Mouse (Mus musculus) G1E (cell line): Measurements from ENCODE around the gene Ttll11. TPM values are rescaled to one million over a fixed set of nuclear protein-coding genes. Genes with fewer than 3 reads are reported as not detected.

Experiments
- ATAC-seq: 2 replicates; pipeline ENCODE4 v1.8.0; 2016; ENCODE audit warnings: mild to moderate bottlenecking; ENCODE audit not compliant: insufficient number of reproducible peaks, poor library complexity, low FRiP score, severe bottlenecking; ENCODE audit errors: extremely low read depth
- DNase-seq: peaks from one replicate; pipeline ENCODE4 v3.0.0; 2012; ENCODE audit warnings: low spot score
- H3K27me3 ChIP-seq: 2 replicates; pipeline ENCODE4 v1.6.1; 2012; ENCODE audit warnings: mild to moderate bottlenecking, low read length, inconsistent platforms; ENCODE audit not compliant: insufficient read depth
- H3K36me3 ChIP-seq: replicated peaks from 2 replicates; pipeline ENCODE3; 2012; ENCODE audit warnings: mild to moderate bottlenecking, inconsistent platforms
- H3K4me1 ChIP-seq: 2 replicates; pipeline ENCODE4 v1.6.1; 2012; ENCODE audit warnings: low read depth, low read length, inconsistent platforms, mixed read lengths; ENCODE audit not compliant: insufficient read depth
- H3K4me3 ChIP-seq: 2 replicates; pipeline ENCODE4 v1.5.1; 2012; ENCODE audit warnings: low read depth, mild to moderate bottlenecking, inconsistent platforms, low read length, moderate library complexity, mixed read lengths
- H3K9me3 ChIP-seq: replicated peaks from 2 replicates; pipeline ENCODE4 v1.6.1; 2012; ENCODE audit warnings: inconsistent platforms
- CTCF ChIP-seq: IDR thresholded peaks from 2 replicates; pipeline ENCODE4 v1.5.1; 2012; ENCODE audit warnings: low read depth, low read length, inconsistent platforms, mixed read lengths
- GATA1 ChIP-seq: IDR thresholded peaks from 2 replicates; pipeline ENCODE4 v1.6.1; 2012; ENCODE audit warnings: borderline replicate concordance, low read length, inconsistent platforms, mixed read lengths
- GATA2 ChIP-seq: IDR thresholded peaks from 2 replicates; pipeline ENCODE4 v1.6.1; 2012; ENCODE audit warnings: low read depth, low read length, inconsistent platforms, borderline replicate concordance
- POLR2AphosphoS5 ChIP-seq: IDR thresholded peaks from 2 replicates; pipeline ENCODE4 v1.6.1; 2012; ENCODE audit warnings: low read depth, low read length, inconsistent platforms; ENCODE audit not compliant: insufficient replicate concordance
- TAL1 ChIP-seq: conservative IDR thresholded peaks from 2 replicates; pipeline ENCODE4 v1.6.1; 2012; ENCODE audit warnings: low read depth, low read length, inconsistent platforms, mixed read lengths
- polyA plus RNA-seq: library from polyadenylated mRNA; stranded (reverse); fragments of >175 nt; gene quantifications from 2 replicates; pipeline ENCODE4 v1.2.3, GENCODE M21; 2012
- total RNA-seq, 2 experiments: library from RNA; stranded (forward) in 1 of 2; stranded (reverse) in 1 of 2; fragments of 200-1000 nt in 1 of 2; fragments of >200 nt in 1 of 2; fragmentation: Nextera tagmentation in 1 of 2; gene quantifications; 2 replicates each; pipeline ENCODE4 v1.2.3; 2014 to 2017

Ttll11 gene
- total and polyA plus RNA-seq, 3 experiments, result 0.33 to 0.87 TPM; not detected in 1

DNA sequence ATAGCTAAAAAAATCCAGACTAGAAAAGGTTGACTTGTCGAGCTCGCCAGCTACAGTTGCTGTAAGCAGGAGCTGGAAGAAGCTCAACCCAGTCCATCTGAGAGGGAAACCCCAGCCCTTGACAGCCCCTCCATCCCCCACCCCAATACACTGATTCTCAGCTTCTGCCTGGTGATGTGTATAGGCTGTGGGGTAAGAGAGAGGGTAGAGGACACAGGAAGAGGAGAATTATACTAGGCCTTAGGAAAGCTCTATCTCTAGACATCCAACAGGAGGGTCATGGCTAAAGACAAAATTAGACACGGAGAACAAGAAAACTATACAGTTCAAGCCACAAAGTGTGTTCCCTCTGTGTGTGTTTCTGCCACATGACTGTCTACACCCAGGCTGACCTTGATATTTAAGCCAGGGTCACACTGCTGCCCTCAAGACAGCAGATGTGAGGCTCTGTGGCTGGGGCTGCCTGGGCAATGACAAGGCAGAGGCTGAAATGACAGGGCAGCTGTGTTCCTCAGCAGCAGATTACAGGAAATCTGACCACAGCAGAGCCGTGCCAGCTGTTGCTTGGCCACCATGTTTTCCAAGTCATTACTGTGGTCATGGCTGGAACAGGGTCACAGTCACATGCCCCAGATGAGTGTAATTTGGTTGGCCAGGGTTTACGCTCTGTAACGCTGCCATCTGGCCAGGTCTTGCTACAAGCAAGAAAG is 81.1 kb downstream of the Ttll11 start:
- peaks cover 8% of the 10 kb centered on the region; the same call in 1 of the 2 replicates for H3K27me3 ChIP-seq
- H3K4me3 ChIP-seq, result no peak overlapping the region
- no peaks in the 10 kb centered on the region for H3K36me3 ChIP-seq
- no peak for TF ChIP-seq CTCF
- no peak for TF ChIP-seq POLR2AphosphoS5
- TF ChIP-seq GATA1, result no peak
- no peak for TF ChIP-seq TAL1
- no peak for TF ChIP-seq GATA2
- ATAC-seq (no peak), DNase-seq (no peak)
- H3K9me3 ChIP-seq, result no peaks in the 10 kb centered on the region
- no peaks in the 10 kb centered on the region for H3K4me1 ChIP-seq

DNA sequence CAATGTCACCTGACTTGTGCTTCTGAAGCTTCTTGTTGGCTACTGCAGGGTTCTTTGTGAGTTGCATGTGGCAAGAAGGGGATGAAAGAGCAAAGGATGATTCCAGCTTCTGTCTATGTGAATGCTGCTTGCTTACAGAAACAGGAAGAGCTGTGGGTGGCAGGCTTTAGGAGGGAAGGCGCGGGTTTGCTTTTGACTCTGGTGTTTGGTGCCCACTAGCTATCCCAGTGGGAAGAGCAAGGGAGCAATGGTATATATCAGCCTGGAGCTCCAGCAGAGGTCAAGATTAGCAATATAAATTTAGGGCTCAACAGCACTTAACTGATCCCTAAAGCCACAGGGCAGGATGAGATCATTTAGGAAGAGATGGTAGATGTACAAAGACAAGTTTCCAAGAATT is 82.6 kb downstream of the Ttll11 start:
- ATAC-seq, result no peak
- TF ChIP-seq POLR2AphosphoS5 (no peak), GATA2 (no peak), CTCF (no peak), GATA1 (no peak), TAL1 (no peak)
- Histone ChIP-seq H3K4me1 (no peaks in the 10 kb centered on the region), H3K4me3 (no peak overlapping the region), H3K36me3 (no peaks in the 10 kb centered on the region), H3K9me3 (no peaks in the 10 kb centered on the region), H3K27me3 (peaks cover 8% of the 10 kb centered on the region; the same call in 1 of the 2 replicates)
- DNase-seq, result no peak

DNA sequence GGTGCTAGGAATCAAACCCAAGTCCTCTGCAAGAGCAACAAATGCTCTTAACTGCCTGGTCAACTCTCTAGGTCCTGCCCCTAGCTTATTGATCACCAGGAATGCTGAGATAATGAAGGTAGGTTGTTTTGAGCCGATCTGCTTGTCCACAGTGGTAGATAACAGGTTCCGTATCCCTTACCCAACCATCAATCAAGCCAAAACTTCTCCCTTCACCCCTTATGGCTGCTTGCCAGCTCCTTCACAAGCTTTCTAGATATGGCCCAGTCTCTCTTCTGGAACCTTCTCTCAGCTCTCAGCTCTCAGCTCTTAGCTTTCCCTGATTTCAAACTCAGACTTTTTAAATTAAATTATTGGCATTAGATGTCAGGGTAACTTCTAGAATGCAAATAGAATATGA is 85.2 kb downstream of the Ttll11 start:
- Histone ChIP-seq H3K27me3 (peaks cover 11% of the 10 kb centered on the region; the same call in 1 of the 2 replicates), H3K36me3 (no peaks in the 10 kb centered on the region), H3K4me1 (no peaks in the 10 kb centered on the region), H3K4me3 (no peak overlapping the region), H3K9me3 (no peaks in the 10 kb centered on the region)
- TF ChIP-seq CTCF (no peak), TAL1 (no peak), POLR2AphosphoS5 (no peak), GATA2 (no peak), GATA1 (no peak)
- DNase-seq (no peak), ATAC-seq (no peak)

DNA sequence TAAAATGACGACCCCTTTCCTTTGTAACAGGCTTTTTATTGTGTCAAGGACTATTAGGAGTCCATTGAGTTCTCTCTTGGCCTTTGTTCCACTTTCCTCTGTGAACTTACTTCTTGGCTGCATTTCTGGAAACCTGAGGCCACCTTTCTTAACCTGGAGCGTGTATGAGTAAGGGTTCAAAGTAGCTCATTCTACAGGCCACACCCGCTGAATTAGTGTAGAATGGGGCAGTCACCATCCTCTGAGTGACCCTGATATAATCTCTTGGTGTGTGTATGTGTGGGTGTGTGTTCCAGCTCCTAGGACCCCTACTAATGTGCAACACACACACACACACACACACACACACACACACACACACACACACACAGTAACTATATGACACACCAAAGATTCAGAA is 89.1 kb downstream of the Ttll11 start:
- no peak for ATAC-seq
- DNase-seq, result no peak
- Histone ChIP-seq H3K9me3 (no peaks in the 10 kb centered on the region), H3K4me3 (no peak overlapping the region), H3K4me1 (no peaks in the 10 kb centered on the region), H3K36me3 (no peaks in the 10 kb centered on the region), H3K27me3 (0 out of 2 replicates have a peak, but pooled peaks cover 7% of the 10 kb centered on the region)
- TF ChIP-seq TAL1 (no peak), CTCF (no peak), GATA1 (no peak), GATA2 (no peak), POLR2AphosphoS5 (no peak)

- Histone ChIP-seq H3K36me3 (no peaks in the 10 kb centered on the region), H3K9me3 (no peaks in the 10 kb centered on the region), H3K4me3 (no peak overlapping the region), H3K27me3 (0 out of 2 replicates have a peak, but pooled peaks cover 4% of the 10 kb centered on the region), H3K4me1 (no peaks in the 10 kb centered on the region)
- ATAC-seq (no peak), DNase-seq (no peak)
- TF ChIP-seq TAL1 (no peak), GATA1 (no peak), POLR2AphosphoS5 (no peak), GATA2 (no peak), CTCF (no peak)
Measured at GRCm38 (mm10) chr2:35889776-35890175, 89.9 kb downstream of the Ttll11 start.

GRCm38 (mm10) chr2:35884296-35884695 is 95.4 kb downstream of the Ttll11 start:
- TF ChIP-seq POLR2AphosphoS5 (no peak), GATA1 (no peak), TAL1 (no peak), CTCF (no peak), GATA2 (no peak)
- H3K27me3 ChIP-seq, result peaks cover 16% of the 10 kb centered on the region
- no peaks in the 10 kb centered on the region for H3K36me3 ChIP-seq
- DNase-seq (no peak), ATAC-seq (no peak)
- H3K4me3 ChIP-seq, result no peak overlapping the region
- H3K9me3 ChIP-seq, result no peaks in the 10 kb centered on the region
- no peaks in the 10 kb centered on the region for H3K4me1 ChIP-seq
